Comparison of ENCODE assay signal across 8 mouse cellular contexts in genomic region chr15:5915261-5915660, GRCm38 (mm10).
DNase-seq lines count a peak whose midpoint lies in the region; ATAC-seq and TF ChIP-seq lines count a peak whose summit lies in the region.

No protein-coding gene starts in this region.

- H3K4me2 ChIP-seq in hindbrain, embryonic 14.5 days (replicated peaks), result no peak overlapping the region
- H3K4me2 ChIP-seq in forebrain, embryonic 11.5 days (ENCODE audit: low read depth, low read length, severe bottlenecking), result no peak overlapping the region

- WGBS in hindbrain, embryonic 14.5 days, result 10% methylated on average over 2 of the region's 2 CpGs
- 24% methylated on average over 2 of the region's 2 CpGs for WGBS in hindbrain, embryonic 10.5 days
- WGBS in forebrain, embryonic 11.5 days, result 21% methylated on average over 2 of the region's 2 CpGs

- H3K27ac ChIP-seq in hindbrain, embryonic 14.5 days, result no peak overlapping the region
- no peak overlapping the region for H3K27ac ChIP-seq in hindbrain, embryonic 10.5 days
- H3K27ac ChIP-seq in layer of hippocampus, adult 2 months, result no peak overlapping the region
- no peak overlapping the region for H3K27ac ChIP-seq in forebrain, embryonic 11.5 days (ENCODE audit: low read depth, low read length)

- DNase-seq in hindbrain, embryonic 14.5 days (ENCODE audit: low spot score), result peak; percentile 77
- DNase-seq in hindbrain, embryonic 10.5 days (ENCODE audit: low spot score), result no peak
- peak; percentile 47 for DNase-seq in urinary bladder, postnatal 14 days (ENCODE audit: low spot score)
- no peak for DNase-seq in urinary bladder, postnatal 4 days (ENCODE audit: low spot score in 2 of 2)
- peak; percentile 20 to 23 for DNase-seq in layer of hippocampus, adult 2 months (ENCODE audit: low spot score in 2 of 2)
- peak; percentile 46 to 57 for DNase-seq in right cerebral cortex, adult 2 months (ENCODE audit: low spot score in 2 of 2)
- DNase-seq in forebrain, embryonic 11.5 days (ENCODE audit: low spot score), result no peak

- H3K4me3 ChIP-seq in hindbrain, embryonic 14.5 days (replicated peaks; ENCODE audit: low read length), result no peak overlapping the region
- no peak overlapping the region for H3K4me3 ChIP-seq in hindbrain, embryonic 10.5 days
- no peak overlapping the region for H3K4me3 ChIP-seq in layer of hippocampus, adult 2 months
- no peak overlapping the region for H3K4me3 ChIP-seq in forebrain, embryonic 11.5 days (ENCODE audit: low read depth, low read length)

- ATAC-seq in hindbrain, embryonic 14.5 days (ENCODE audit: low FRiP score), result peak; percentile 34; the same call in 1 of the 2 replicates
- ATAC-seq in common myeloid progenitor, adult 5-6 weeks (replicated peaks; ENCODE audit: low read depth, poor library complexity, severe bottlenecking), result 0 out of 2 replicates have a peak, but pooled peaks have one; percentile 42
- no peak for ATAC-seq in forebrain, embryonic 11.5 days (replicated peaks; ENCODE audit: low FRiP score)

- no peak overlapping the region for H3K9ac ChIP-seq in hindbrain, embryonic 14.5 days
- H3K9ac ChIP-seq in forebrain, embryonic 11.5 days (ENCODE audit: low read length), result no peak overlapping the region

- no peaks in the 10 kb centered on the region for H3K27me3 ChIP-seq in hindbrain, embryonic 14.5 days (ENCODE audit: control insufficient read depth, insufficient read depth, low read length)
- H3K27me3 ChIP-seq in hindbrain, embryonic 10.5 days (ENCODE audit: insufficient read depth, poor library complexity, severe bottlenecking), result no peaks in the 10 kb centered on the region
- H3K27me3 ChIP-seq in forebrain, embryonic 11.5 days (ENCODE audit: control insufficient read depth, insufficient read depth, low read length), result no peaks in the 10 kb centered on the region

- no peaks in the 10 kb centered on the region for H3K4me1 ChIP-seq in hindbrain, embryonic 14.5 days (replicated peaks; ENCODE audit: control insufficient read depth, insufficient read depth, low read length)
- no peaks in the 10 kb centered on the region for H3K4me1 ChIP-seq in hindbrain, embryonic 10.5 days (replicated peaks)
- no peaks in the 10 kb centered on the region for H3K4me1 ChIP-seq in forebrain, embryonic 11.5 days (replicated peaks; ENCODE audit: control insufficient read depth, insufficient read depth, low read length)

- peak; percentile 86 for TF ChIP-seq CTCF in layer of hippocampus, adult 2 months (conservative IDR thresholded peaks at IDR 0.05)

- no peaks in the 10 kb centered on the region for H3K9me3 ChIP-seq in hindbrain, embryonic 14.5 days (ENCODE audit: control insufficient read depth, low read length)
- no peaks in the 10 kb centered on the region for H3K9me3 ChIP-seq in hindbrain, embryonic 10.5 days
- H3K9me3 ChIP-seq in forebrain, embryonic 11.5 days (ENCODE audit: control insufficient read depth, low read length), result no peaks in the 10 kb centered on the region

- H3K36me3 ChIP-seq in hindbrain, embryonic 14.5 days (replicated peaks; ENCODE audit: control insufficient read depth, insufficient read depth), result no peaks in the 10 kb centered on the region
- no peaks in the 10 kb centered on the region for H3K36me3 ChIP-seq in hindbrain, embryonic 10.5 days
- H3K36me3 ChIP-seq in forebrain, embryonic 11.5 days (ENCODE audit: control insufficient read depth, insufficient read depth, low read length), result no peaks in the 10 kb centered on the region

Comparison
In these comparisons a context has a peak if more than half of its experiments do, and no peak if none do; other contexts are left out.
1. DNase-seq: peak in hindbrain, embryonic 14.5 days (single experiment), urinary bladder, postnatal 14 days (single experiment), layer of hippocampus, adult 2 months (2 of 2) and right cerebral cortex, adult 2 months (2 of 2); none in hindbrain, embryonic 10.5 days (single experiment), urinary bladder, postnatal 4 days (0 of 2) and forebrain, embryonic 11.5 days (single experiment).